Mouse (Mus musculus): ENCODE data around the gene Olfr154.
"Not testable (repeated sequence)": the region's sequence is repeated elsewhere in the genome, so short reads cannot be mapped to it uniquely, and the experiment has no call there.

Olfr154 gene

GRCm38 (mm10) chr2:85664355-85664754 is at the start of gene Olfr154:
TSS of gene Olfr154 (minus strand) at chr2:85664455.
- in situ Hi-C loops (cut with MboI; ENCODE audit: low pct_unique_long_range_greater_than_20kb in 1 of 2, low sequenced_read_pairs in 2 of 2, unreplicated experiment in 1 of 2): not testable (repeated sequence)

DNA sequence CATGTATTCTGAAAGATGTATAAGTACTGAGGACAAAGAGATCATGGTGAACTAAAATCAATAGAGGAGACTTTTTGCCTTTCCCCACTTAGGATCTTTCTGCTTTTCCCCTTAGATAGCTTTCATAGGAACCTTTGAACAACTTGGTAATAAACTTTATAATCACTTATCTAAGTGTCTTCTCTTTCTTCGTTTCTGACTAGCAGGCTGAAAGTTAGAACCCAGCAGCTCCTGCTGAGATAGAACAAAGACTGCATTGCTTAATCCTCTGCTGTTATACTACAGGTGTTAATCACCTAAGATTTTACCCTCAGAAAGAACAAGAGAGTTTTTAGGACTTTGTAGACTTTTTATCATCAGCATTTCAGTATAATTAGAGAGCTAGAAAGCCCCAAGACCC is 46.9 kb upstream of the Olfr154 start:
- in situ Hi-C loops (cut with MboI; ENCODE audit: low pct_unique_long_range_greater_than_20kb in 1 of 2, low sequenced_read_pairs in 2 of 2, unreplicated experiment in 1 of 2): loop anchor here in 1 of 2 experiments (25.0 kb wide), 1 partner anchor 751 kb away; the partner anchor contains the start of genes Olfr1065 and Olfr1066

- in situ Hi-C loops (cut with MboI; ENCODE audit: low pct_unique_long_range_greater_than_20kb in 1 of 2, low sequenced_read_pairs in 2 of 2, unreplicated experiment in 1 of 2): loop anchor here in 1 of 2 experiments (25.0 kb wide), 1 partner anchor 752 kb away; the partner anchor contains the start of genes Olfr1065 and Olfr1066
Measured at GRCm38 (mm10) chr2:85710680-85711079, 46.4 kb upstream of the Olfr154 start.

GRCm38 (mm10) chr2:85689131-85689530 is 24.9 kb upstream of the Olfr154 start, which contains the start of gene Olfr1008:
TSS of gene Olfr1008 (plus strand) at chr2:85689431.
- in situ Hi-C loops (cut with MboI; ENCODE audit: low pct_unique_long_range_greater_than_20kb in 1 of 2, low sequenced_read_pairs in 2 of 2, unreplicated experiment in 1 of 2): no loop called here

- in situ Hi-C loops (cut with MboI; ENCODE audit: low pct_unique_long_range_greater_than_20kb in 1 of 2, low sequenced_read_pairs in 2 of 2, unreplicated experiment in 1 of 2): no loop called here
Measured at GRCm38 (mm10) chr2:85678667-85679066, 14.4 kb upstream of the Olfr154 start, which contains the start of gene Olfr1006. TSS of gene Olfr1006 (minus strand) at chr2:85678767.

GRCm38 (mm10) chr2:85650604-85651003 is 13.7 kb downstream of the Olfr154 start, which contains the start of gene Olfr1002:
TSS of gene Olfr1002 (minus strand) at chr2:85650704.
- in situ Hi-C loops (cut with MboI; ENCODE audit: low pct_unique_long_range_greater_than_20kb in 1 of 2, low sequenced_read_pairs in 2 of 2, unreplicated experiment in 1 of 2): no loop called here
